Mouse (Mus musculus) cortical plate, adult 2 months (tissue): Measurements from ENCODE around the gene Kcnc4.

Experiments
- CTCF ChIP-seq: fragments of 200-500 bp; IDR thresholded peaks from 2 replicates; pipeline ENCODE4 v1.5.1; 2011; ENCODE audit warnings: mild to moderate bottlenecking, control low read depth, low read length; ENCODE audit not compliant: insufficient read depth; ENCODE audit errors: extremely low read depth
- POLR2A ChIP-seq: fragments of 200-500 bp; IDR thresholded peaks from 2 replicates; pipeline ENCODE4 v1.6.1; 2011; ENCODE audit warnings: mild to moderate bottlenecking, low read length, control low read depth; ENCODE audit not compliant: insufficient read depth; ENCODE audit errors: extremely low read depth

DNA sequence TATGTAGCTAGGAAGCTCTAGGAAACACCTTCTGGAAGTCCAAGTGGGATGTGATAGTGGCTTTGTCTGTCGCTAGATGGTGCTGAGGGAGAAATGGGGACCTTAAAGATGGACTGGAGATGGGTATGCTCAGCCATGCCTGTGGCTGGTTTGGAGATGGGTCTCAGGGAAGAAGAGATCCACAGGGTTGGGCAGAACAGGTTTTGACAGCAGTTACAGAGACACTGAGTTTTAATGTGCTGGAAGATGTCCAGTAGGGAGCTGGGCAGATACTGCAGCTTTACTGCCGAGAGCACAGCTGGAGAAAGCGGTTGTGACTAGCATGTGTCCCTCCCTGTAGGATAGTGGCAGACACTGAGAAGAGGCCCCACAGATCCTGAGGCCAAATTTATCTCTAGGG is 21.3 kb upstream of the Kcnc4 start:
- TF ChIP-seq POLR2A (no peak), CTCF (no peak)
